ENCODE assay signal across 28 mouse cellular contexts in the genomic region with DNA sequence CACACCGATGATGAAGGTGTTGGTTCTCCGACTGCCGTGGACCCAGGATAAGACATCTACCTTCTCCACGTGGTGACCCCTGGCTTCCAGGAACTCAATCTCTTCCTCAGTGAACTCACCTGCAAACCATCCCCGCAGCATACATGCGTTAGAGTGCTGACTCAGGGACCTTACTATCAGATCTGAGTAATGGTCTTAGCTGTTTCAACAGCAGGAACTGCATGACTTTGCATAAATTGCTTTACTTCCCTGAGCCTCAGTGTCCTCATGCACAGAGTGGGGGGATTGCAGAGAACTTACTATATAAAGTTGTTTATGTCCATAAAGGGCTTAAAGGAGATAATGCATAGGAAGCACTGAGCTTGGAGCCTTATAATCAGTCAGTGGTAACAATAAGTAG. TPM values are rescaled to one million over a fixed set of nuclear protein-coding genes. Genes with fewer than 3 reads are reported as not detected.
"Had no signal": no experiment of that assay in that cellular context is flagged by ENCODE, and none has a peak within 500 bp of the region (broad histone marks: within the 10 kb centered on the region; RNA-seq: fewer than 3 reads in every experiment).

No protein-coding gene starts in this region.

- H3K4me2 ChIP-seq: embryonic facial prominence, embryonic 12.5 days; embryonic facial prominence, embryonic 13.5 days; embryonic facial prominence, embryonic 15.5 days; forebrain, embryonic 12.5 days; forebrain, embryonic 13.5 days; forebrain, embryonic 15.5 days had no signal

- H3K27ac ChIP-seq: embryonic facial prominence, embryonic 10.5 days; embryonic facial prominence, embryonic 12.5 days; embryonic facial prominence, embryonic 13.5 days; embryonic facial prominence, embryonic 15.5 days; forebrain, embryonic 10.5 days; forebrain, embryonic 12.5 days; forebrain, embryonic 13.5 days; forebrain, embryonic 15.5 days; gastrocnemius, adult 2 months; heart, adult 2 months had no signal

- H3K27me3 ChIP-seq: embryonic facial prominence, embryonic 12.5 days; embryonic facial prominence, embryonic 13.5 days; embryonic facial prominence, embryonic 15.5 days; forebrain, embryonic 12.5 days; forebrain, embryonic 13.5 days; forebrain, embryonic 15.5 days had no signal

- H3K4me3 ChIP-seq: embryonic facial prominence, embryonic 10.5 days; embryonic facial prominence, embryonic 12.5 days; embryonic facial prominence, embryonic 13.5 days; embryonic facial prominence, embryonic 15.5 days; erythroblast, embryonic 14.5 days; forebrain, embryonic 10.5 days; forebrain, embryonic 12.5 days; forebrain, embryonic 13.5 days; forebrain, embryonic 15.5 days; gastrocnemius, adult 2 months; heart, adult 2 months had no signal

- H3K36me3 ChIP-seq: embryonic facial prominence, embryonic 10.5 days; embryonic facial prominence, embryonic 12.5 days; embryonic facial prominence, embryonic 15.5 days had no signal

- H3K4me1 ChIP-seq: embryonic facial prominence, embryonic 10.5 days; embryonic facial prominence, embryonic 12.5 days; embryonic facial prominence, embryonic 13.5 days; embryonic facial prominence, embryonic 15.5 days; forebrain, embryonic 10.5 days; forebrain, embryonic 12.5 days; forebrain, embryonic 13.5 days; forebrain, embryonic 15.5 days had no signal

- H3K9me3 ChIP-seq: embryonic facial prominence, embryonic 10.5 days; embryonic facial prominence, embryonic 12.5 days; embryonic facial prominence, embryonic 13.5 days; embryonic facial prominence, embryonic 15.5 days; forebrain, embryonic 10.5 days; forebrain, embryonic 12.5 days; forebrain, embryonic 13.5 days; forebrain, embryonic 15.5 days had no signal

- H3K9ac ChIP-seq: embryonic facial prominence, embryonic 12.5 days; embryonic facial prominence, embryonic 13.5 days; embryonic facial prominence, embryonic 15.5 days; forebrain, embryonic 12.5 days; forebrain, embryonic 13.5 days; forebrain, embryonic 15.5 days; forebrain, postnatal 0 days had no signal

- DNase-seq: cerebellum, adult 9-10 months; cerebellum, adult 9-11 months; cerebellum, postnatal 10 days; cerebellum, postnatal 14 days; cerebellum, postnatal 25 days; cerebellum, postnatal 36 days; embryo, embryonic 11 days; forebrain, postnatal 0 days; gastrocnemius, adult 2 months; gastrocnemius, postnatal 10 days; gastrocnemius, postnatal 14 days; gastrocnemius, postnatal 25 days; gastrocnemius, postnatal 36 days; heart, adult 18-20 months; heart, adult 2 months had no signal

- ATAC-seq: forebrain, embryonic 13.5 days; forebrain, embryonic 14.5 days; forebrain, embryonic 15.5 days; forebrain, embryonic 16.5 days; forebrain, postnatal 0 days had no signal

RNA-seq across cellular contexts. Expression of gene Ggt7, which starts 27.0 kb away (rescaled TPM):
- total RNA-seq: common myeloid progenitor, adult 5-6 weeks; granulocyte monocyte progenitor cell, adult 5-6 weeks had no signal
- polyA plus RNA-seq: erythroblast, embryonic 14.5 days had no signal
